Mouse (Mus musculus): Measurements from ENCODE around the gene Crim1.

- TF ChIP-seq USF1 (IDR thresholded peaks at IDR 0.05; ENCODE audit: low read depth, low read length), result no peak
- no peak for TF ChIP-seq CTCF (conservative IDR thresholded peaks at IDR 0.05 in 1 of 2, IDR thresholded peaks at IDR 0.05 in 1 of 2; ENCODE audit: low read depth in 2 of 2, low read length in 2 of 2)
- TF ChIP-seq MXI1 (IDR thresholded peaks at IDR 0.05; ENCODE audit: low read depth, low read length), result no peak
- no peak for TF ChIP-seq POLR2A (IDR thresholded peaks at IDR 0.05; ENCODE audit: low read depth, low read length)
- no peak for TF ChIP-seq MAX (IDR thresholded peaks at IDR 0.05; ENCODE audit: low read length)
- 0 out of 2 replicates have a peak, but pooled peaks have one; percentile 22 for TF ChIP-seq TCF12 (IDR thresholded peaks at IDR 0.05; ENCODE audit: low read depth, low read length)
- TF ChIP-seq ZKSCAN1 (IDR thresholded peaks at IDR 0.05; ENCODE audit: borderline replicate concordance, low read depth, low read length), result no peak
- TF ChIP-seq POLR2AphosphoS2 (IDR thresholded peaks at IDR 0.05; ENCODE audit: low read depth, low read length), result no peak
- TF ChIP-seq NRF1 (IDR thresholded peaks at IDR 0.05; ENCODE audit: low read depth, low read length), result no peak
- no peak for TF ChIP-seq MAFK (IDR thresholded peaks at IDR 0.05; ENCODE audit: insufficient replicate concordance, low read length)
These were observed 46.8 kb downstream of the Crim1 start for GRCm38 (mm10) chr17:78246634-78247383.

Measured in CH12.LX (cell line).